Mouse (Mus musculus) heart, embryonic 10.5 days (tissue): Measurements from ENCODE around the gene Fbxo39. TPM values are rescaled to one million over a fixed set of nuclear protein-coding genes. Genes with fewer than 3 reads are reported as not detected.

ENCODE experiments used
- DNase-seq: peaks from one replicate; pipeline ENCODE4 v3.0.0-alpha.2; 2017; ENCODE audit warnings: low spot score
- H3K27ac ChIP-seq: fragments of 300-500 bp; sonication (generic); 2 replicates; pipeline ENCODE4 v1.5.1; 2016; ENCODE audit warnings: mild to moderate bottlenecking
- H3K27me3 ChIP-seq: fragments of 300-500 bp; sonication (generic); 2 replicates; pipeline ENCODE4 v1.6.1; 2016; ENCODE audit warnings: mild to moderate bottlenecking; ENCODE audit not compliant: poor library complexity, insufficient read depth, severe bottlenecking
- H3K36me3 ChIP-seq: fragments of 300-500 bp; sonication (generic); 2 replicates; pipeline ENCODE4 v1.6.1; 2016; ENCODE audit warnings: mild to moderate bottlenecking, moderate library complexity
- H3K4me1 ChIP-seq: fragments of 300-500 bp; sonication (generic); 2 replicates; pipeline ENCODE4 v1.6.1; 2016; ENCODE audit warnings: mild to moderate bottlenecking
- H3K4me3 ChIP-seq: fragments of 300-500 bp; sonication (generic); 2 replicates; pipeline ENCODE4 v1.5.1; 2016; ENCODE audit warnings: mild to moderate bottlenecking, moderate library complexity
- H3K9me3 ChIP-seq: fragments of 300-500 bp; sonication (generic); 2 replicates; pipeline ENCODE4 v1.6.1; 2016; ENCODE audit warnings: mild to moderate bottlenecking, moderate library complexity
- WGBS: fragments of 180-500 bp; shearing (Covaris S2); methylation state at CpG from one replicate; pipeline ENCODE4 v1.1.7; 2016; 5-methylcytosine and 5-hydroxymethylcytosine counted together
- polyA plus RNA-seq: library from polyadenylated mRNA; unstranded; fragments of >200 nt; fragmentation: Nextera tagmentation; extraction: Ambion mirVana; gene quantifications from 2 replicates; pipeline ENCODE4 v1.2.1, GENCODE M21; 2016

The Fbxo39 gene
- not detected in 2 replicates for polyA plus RNA-seq

DNA sequence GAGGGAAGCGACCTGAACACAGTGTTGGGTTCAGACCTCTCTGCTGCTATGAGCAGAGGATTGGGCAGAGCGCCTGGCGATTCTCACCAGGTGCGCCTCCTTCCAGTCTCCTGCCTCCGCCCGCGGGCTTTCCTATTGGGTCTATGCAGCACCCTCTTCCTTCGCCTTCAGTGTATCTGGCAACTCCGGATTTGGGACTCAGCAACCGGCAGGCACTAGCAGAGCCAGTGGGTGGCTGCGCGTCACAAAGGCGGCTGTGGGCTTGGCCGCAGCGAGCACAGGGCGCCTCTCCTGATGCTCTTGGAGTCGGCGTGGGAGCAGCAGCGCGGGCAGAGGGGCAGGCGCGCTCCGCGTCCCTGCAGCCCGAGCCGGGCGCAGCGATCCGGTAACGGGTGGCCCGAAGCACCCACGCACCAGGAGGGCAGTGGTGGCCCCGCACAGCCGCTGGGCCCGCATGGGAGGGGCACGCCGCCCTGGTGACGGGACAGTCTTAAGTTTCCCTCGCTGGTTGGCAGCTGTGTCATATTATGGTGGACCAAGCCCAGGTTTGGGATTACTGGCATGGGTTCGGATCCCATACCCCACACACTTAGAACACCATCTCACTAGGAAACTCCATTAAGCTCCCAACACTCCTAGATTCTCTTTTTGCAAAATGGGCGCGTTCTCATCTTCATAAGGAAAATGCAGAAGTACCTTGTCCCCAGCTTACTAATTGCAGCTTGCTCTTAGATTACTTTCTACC is at the start of gene Fbxo39:
TSS of gene Fbxo39 (plus strand) at position 294 of the 745 bp plus-strand sequence.
- Histone ChIP-seq H3K36me3 (no peaks in the 10 kb centered on the region), H3K27me3 (peaks cover 63% of the 10 kb centered on the region), H3K4me1 (peaks cover 11% of the 10 kb centered on the region), H3K27ac (no peak within 1 kb of the TSS), H3K4me3 (peak within 1 kb of the TSS; percentile 52), H3K9me3 (no peaks in the 10 kb centered on the region)
- DNase-seq, result no peak
- WGBS, result 9% methylated on average over 42 of the region's 42 CpGs

- H3K4me1 ChIP-seq, result peaks cover 23% of the 10 kb centered on the region
- H3K9me3 ChIP-seq, result no peaks in the 10 kb centered on the region
- WGBS, result 9% methylated on average over 11 of the region's 11 CpGs
- no peak overlapping the region for H3K27ac ChIP-seq
- H3K4me3 ChIP-seq, result peak overlapping the region; percentile 64; the same call in 1 of the 2 replicates
- H3K36me3 ChIP-seq, result no peaks in the 10 kb centered on the region
- no peak for DNase-seq
- H3K27me3 ChIP-seq, result peaks cover 62% of the 10 kb centered on the region
Observed at GRCm38 (mm10) chr11:72265483-72265882, 48.8 kb upstream of the Fbxo39 start.

DNA sequence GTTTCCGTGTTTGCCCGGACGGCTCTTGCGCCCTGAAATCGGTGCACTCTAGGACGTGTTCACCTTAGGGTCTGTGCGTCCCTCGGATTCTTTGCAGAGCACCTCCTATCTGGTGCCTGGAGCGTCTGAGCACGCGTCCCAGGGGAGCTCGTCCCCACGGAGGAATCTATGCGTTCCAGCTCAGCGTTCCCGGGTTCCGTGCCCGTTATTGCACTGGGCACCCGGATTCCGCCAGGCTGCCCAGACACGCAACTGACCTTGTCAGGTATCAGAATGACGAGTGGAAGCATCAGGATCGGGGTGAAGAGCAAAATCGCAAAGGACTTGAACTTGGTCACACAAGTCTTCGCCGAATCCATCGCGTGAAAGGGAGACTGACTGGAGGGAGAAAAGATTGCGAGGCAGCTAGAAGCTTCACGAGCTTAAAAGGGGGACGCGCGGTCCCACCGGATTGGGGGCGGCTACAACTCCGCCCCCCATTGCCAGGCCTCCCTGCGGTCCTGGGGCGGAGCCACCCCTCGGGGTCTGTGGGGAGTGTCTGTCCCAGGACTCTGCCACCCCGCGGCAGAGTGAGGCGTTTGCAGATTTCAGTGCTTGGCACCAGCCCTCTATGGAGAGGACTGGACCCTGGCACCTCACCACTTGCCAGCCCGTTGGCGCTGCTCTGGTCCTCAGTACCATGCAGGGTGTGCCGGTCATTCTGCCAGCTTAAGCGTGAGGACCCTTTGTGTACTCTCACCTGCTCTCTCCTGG is 47.9 kb upstream of the Fbxo39 start:
- WGBS, result 2% methylated on average over 46 of the region's 46 CpGs
- peak; percentile 84 for DNase-seq

DNA sequence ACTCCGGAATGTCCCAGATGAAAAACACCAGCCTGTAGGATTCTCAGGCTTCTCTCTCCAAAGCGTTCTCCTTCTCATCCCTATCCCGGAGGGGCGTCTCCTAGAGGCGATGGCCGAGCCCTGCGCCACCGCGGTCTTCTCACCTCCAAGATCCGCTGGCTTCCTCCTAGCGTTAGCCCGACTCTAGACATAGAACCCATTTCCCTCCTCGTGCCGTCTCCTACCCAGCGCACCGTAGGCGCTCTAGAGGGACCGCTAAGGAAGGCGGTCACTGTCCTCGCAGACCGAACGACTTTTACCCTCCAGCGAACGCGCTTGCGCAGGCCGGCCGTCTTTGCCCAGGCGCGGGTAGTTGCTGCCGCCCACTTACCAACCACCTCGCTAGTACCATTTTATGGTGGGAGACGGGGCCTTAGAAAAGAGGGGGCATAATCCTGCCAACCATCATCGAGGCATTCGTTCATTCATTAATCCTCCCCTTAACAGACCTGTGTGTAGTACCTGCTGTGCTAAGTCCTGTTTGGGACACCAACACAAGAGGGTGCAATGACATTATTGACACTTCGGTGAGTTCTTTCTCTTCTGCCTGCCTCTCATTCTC is 47.2 kb upstream of the Fbxo39 start, which contains the start of gene Slc13a5:
TSS of gene Slc13a5 (minus strand) at position 263 of the 601 bp plus-strand sequence.
- H3K27me3 ChIP-seq, result peaks cover 62% of the 10 kb centered on the region
- peaks cover 31% of the 10 kb centered on the region for H3K4me1 ChIP-seq
- H3K4me3 ChIP-seq, result peak within 1 kb of the TSS; percentile 64
- peak within 1 kb of the TSS; percentile 32 for H3K27ac ChIP-seq
- no peak for DNase-seq
- 3% methylated on average over 36 of the region's 36 CpGs for WGBS
- no peaks in the 10 kb centered on the region for H3K9me3 ChIP-seq
- no peaks in the 10 kb centered on the region for H3K36me3 ChIP-seq

More for the DNA sequence above, 47.9 kb upstream of the Fbxo39 start:
- H3K27ac ChIP-seq, result peak overlapping the region; percentile 32
- H3K27me3 ChIP-seq, result peaks cover 62% of the 10 kb centered on the region
- peak overlapping the region; percentile 64 for H3K4me3 ChIP-seq
- H3K4me1 ChIP-seq, result peaks cover 26% of the 10 kb centered on the region
- H3K36me3 ChIP-seq, result no peaks in the 10 kb centered on the region
- no peaks in the 10 kb centered on the region for H3K9me3 ChIP-seq

- DNase-seq, result peak; percentile 63
- Histone ChIP-seq H3K4me3 (no peak overlapping the region), H3K27me3 (peaks cover 25% of the 10 kb centered on the region), H3K36me3 (no peaks in the 10 kb centered on the region), H3K4me1 (peaks cover 16% of the 10 kb centered on the region), H3K9me3 (no peaks in the 10 kb centered on the region), H3K27ac (no peak overlapping the region)
- WGBS, result 33% methylated on average over 1 of the region's 1 CpGs
Observed at GRCm38 (mm10) chr11:72271761-72272160, 42.5 kb upstream of the Fbxo39 start.

- Histone ChIP-seq H3K4me1 (peaks cover 8% of the 10 kb centered on the region), H3K27ac (no peak overlapping the region), H3K9me3 (no peaks in the 10 kb centered on the region), H3K4me3 (no peak overlapping the region), H3K36me3 (no peaks in the 10 kb centered on the region), H3K27me3 (peaks cover 9% of the 10 kb centered on the region)
- 63% methylated on average over 3 of the region's 3 CpGs for WGBS
- DNase-seq, result peak; percentile 51
Observed at GRCm38 (mm10) chr11:72273341-72273740, 40.9 kb upstream of the Fbxo39 start.

DNA sequence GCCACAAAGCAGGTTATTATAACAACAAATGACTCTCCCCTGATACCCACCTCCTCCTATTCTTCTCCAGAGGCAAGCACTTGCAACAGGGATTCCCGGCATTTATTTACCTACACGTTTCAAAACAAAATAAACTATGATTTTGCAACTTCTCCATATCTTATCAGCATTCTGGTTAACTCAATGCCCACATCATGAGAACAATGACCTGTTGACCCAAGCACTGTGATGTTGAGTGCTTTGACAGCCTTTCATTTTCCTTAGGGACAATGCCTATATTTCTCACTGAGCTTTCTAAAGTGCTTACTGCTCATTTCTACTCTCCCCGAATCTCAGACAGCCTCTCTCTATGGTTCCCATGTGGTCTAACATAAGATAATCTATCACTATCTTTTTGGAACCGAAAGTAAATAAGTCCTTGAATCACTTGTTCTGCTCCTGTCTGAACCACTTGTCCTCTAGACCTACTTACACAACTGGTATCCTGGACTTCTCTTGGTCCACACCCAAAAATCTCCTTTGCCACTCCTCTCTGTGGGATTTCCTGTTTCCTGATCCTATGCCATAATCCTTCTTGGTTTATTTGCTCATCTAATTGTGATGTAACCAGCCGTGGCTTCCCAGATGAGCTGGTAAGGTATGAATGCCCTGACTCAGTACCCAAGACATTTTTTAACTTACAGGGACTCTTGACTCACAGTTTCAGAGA is 32.9 kb upstream of the Fbxo39 start:
- H3K27ac ChIP-seq, result no peak overlapping the region
- H3K4me3 ChIP-seq, result no peak overlapping the region
- no peaks in the 10 kb centered on the region for H3K27me3 ChIP-seq
- no peaks in the 10 kb centered on the region for H3K4me1 ChIP-seq
- no peaks in the 10 kb centered on the region for H3K36me3 ChIP-seq
- DNase-seq, result no peak
- WGBS, result 77% methylated on average over 5 of the region's 5 CpGs
- H3K9me3 ChIP-seq, result no peaks in the 10 kb centered on the region

DNA sequence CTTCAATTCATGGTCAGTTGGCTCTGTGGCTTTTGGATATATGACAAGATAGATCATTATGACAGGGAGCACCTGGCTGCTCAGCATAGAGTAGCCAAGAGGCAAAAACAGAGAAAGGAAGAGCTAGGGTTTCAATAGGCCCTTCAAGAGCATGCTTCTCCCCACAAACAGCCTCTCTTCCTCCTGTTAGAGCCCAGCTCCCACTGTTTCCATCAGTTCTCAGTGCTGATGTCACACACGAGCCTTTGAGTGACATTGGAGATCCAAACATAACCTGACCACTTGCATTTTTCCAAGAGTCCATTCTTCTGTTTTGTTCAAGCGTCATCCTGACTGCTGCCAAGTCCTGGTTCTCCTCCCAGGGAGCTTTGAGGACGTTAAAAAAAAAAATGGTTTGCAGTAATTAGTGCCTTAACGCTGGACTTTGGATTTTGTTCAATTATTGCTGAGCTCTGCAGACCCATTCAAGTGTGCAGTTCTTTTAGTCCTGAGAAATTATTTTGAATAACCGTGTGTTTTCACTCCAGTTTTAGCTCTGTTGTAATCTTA is 32.3 kb upstream of the Fbxo39 start:
- H3K4me3 ChIP-seq, result no peak overlapping the region
- H3K9me3 ChIP-seq, result no peaks in the 10 kb centered on the region
- H3K4me1 ChIP-seq, result no peaks in the 10 kb centered on the region
- H3K27ac ChIP-seq, result no peak overlapping the region
- no peaks in the 10 kb centered on the region for H3K27me3 ChIP-seq
- 71% methylated on average over 5 of the region's 5 CpGs for WGBS
- H3K36me3 ChIP-seq, result no peaks in the 10 kb centered on the region
- no peak for DNase-seq

DNA sequence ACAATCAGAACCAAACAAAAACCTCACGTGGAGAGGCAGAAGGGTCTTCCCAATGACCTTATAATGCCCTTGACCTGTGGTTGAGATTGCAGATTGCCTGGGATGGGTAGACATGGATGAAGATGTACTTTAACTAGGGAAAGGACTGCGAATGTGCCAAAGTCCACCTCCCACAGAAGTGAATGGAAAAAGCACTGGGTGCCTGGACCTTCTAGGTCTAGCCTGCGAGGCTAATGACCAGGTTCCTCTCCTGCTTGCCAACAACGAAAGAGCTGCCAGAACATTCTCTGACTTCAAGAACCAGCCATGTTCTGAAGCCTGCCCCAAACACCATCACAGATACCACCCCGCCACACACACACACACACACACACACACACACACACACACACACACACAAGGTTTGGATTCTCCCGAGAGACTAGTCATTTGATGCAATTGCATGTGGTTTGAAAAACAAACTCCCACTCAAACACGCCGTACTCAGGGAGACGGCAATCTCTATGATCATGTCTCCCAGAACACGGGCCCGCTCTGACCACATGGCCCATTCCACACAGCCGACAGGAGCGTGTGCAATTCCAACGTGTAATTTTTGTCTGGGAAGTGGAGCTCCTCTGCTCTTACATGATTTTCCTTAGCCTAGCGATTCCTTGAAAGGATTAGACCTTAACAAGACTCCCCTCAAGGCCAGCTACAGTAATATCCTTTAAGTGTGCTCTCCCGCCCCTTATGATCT is 30.6 kb upstream of the Fbxo39 start:
- Histone ChIP-seq H3K4me3 (no peak overlapping the region), H3K27ac (no peak overlapping the region), H3K4me1 (no peaks in the 10 kb centered on the region), H3K27me3 (no peaks in the 10 kb centered on the region), H3K36me3 (no peaks in the 10 kb centered on the region), H3K9me3 (no peaks in the 10 kb centered on the region)
- 86% methylated on average over 16 of the region's 16 CpGs for WGBS
- DNase-seq, result no peak

DNA sequence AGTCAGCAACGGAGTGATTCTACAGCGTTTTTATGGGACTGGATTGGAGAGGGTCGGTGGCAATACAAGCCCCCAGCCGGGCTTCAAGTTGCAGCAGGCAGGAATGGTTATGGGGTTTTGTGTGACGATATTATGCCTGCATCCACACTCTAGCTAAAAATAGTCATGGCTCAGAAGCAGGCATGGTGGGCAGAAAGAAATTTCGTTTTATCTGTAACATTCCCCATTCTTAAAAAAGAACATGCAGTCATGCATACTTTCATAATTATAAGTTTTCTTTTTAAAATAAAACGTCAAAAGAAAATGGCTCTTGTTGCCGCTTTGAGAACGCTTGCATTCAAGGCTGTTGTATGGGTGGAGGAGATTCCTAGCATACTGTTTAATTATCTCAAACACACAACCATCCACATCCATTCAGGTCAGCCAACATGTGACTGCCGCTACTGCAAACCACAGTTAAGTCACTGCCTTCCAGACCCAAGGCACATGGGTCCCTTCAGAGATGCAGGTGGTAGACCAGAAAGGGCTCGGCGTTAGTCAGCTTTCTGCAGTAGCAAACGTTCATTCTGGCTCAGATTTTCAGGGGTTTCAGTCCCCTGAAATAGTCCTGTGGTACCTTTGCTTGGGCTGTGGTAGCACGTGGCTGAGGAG is 29.6 kb upstream of the Fbxo39 start:
- 79% methylated on average over 14 of the region's 14 CpGs for WGBS
- Histone ChIP-seq H3K4me1 (no peaks in the 10 kb centered on the region), H3K27me3 (no peaks in the 10 kb centered on the region)

DNA sequence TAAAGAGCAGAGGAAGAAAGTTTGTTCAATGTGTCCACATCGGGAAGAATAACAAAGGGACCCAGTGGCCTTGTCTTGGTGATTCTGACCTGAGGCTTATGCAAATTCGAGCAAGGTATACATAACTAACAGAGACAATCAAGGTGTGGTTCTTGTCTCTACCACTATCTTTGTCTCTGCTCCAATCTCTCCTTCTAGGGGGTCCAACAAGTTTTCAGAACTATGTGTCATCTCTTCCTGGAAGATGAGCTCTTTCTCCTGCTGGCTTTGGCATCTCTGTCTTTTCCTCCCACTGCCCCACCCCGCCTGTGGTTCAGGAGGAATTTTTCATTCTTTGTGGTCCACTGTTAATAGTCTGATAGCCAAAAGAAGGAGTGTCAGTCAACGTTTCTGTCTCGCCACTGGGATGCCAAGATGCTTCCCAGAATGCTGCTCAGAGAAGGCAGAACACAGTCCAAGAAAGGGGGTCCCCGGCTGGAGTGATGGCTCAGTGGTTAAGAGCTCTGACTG is 28.2 kb upstream of the Fbxo39 start:
- H3K4me3 ChIP-seq, result no peak overlapping the region
- 67% methylated on average over 6 of the region's 6 CpGs for WGBS
- H3K4me1 ChIP-seq, result no peaks in the 10 kb centered on the region
- no peaks in the 10 kb centered on the region for H3K9me3 ChIP-seq
- H3K27ac ChIP-seq, result no peak overlapping the region
- no peaks in the 10 kb centered on the region for H3K36me3 ChIP-seq
- no peaks in the 10 kb centered on the region for H3K27me3 ChIP-seq
- no peak for DNase-seq

More for the DNA sequence above, 29.6 kb upstream of the Fbxo39 start:
- no peaks in the 10 kb centered on the region for H3K9me3 ChIP-seq
- H3K36me3 ChIP-seq, result no peaks in the 10 kb centered on the region
- DNase-seq, result no peak
- no peak overlapping the region for H3K27ac ChIP-seq
- H3K4me3 ChIP-seq, result no peak overlapping the region
